Mouse (Mus musculus) CD4-positive, CD25-positive, alpha-beta regulatory T cell, adult 2 months (primary cell): ENCODE results near the gene Pcbp2.

Experiments used
- DNase-seq: peaks from one replicate; pipeline ENCODE4 v3.0.0-alpha.2; 2012; ENCODE audit warnings: low read depth, low spot score

Pcbp2 gene

GRCm38 (mm10) chr15:102463666-102464065 lies 6.7 kb upstream of the Pcbp2 start:
- peak; percentile 72 for DNase-seq

- DNase-seq = no peak
These were observed 1.5 kb upstream of the Pcbp2 start for GRCm38 (mm10) chr15:102468675-102469370.

- peak; percentile 89 for DNase-seq
These were observed 411 bp downstream of the Pcbp2 start for GRCm38 (mm10) chr15:102470605-102471294.

DNA sequence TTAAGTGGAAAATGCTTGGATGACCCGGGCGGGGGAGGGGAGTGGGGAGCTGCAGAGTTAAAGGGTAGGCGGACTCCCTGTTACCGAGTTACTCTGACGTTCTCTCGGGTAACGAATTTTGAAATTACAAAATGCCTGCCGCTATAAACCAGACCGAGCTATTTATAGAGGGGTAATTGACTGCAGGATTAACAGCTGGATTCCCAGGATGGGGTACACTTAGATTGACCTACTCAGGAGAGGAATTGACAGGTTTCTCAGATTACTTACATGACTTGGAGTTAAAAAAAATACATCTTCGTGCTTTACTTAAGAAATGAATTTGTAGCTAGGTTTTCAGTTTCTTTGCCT lies 931 bp downstream of the Pcbp2 start:
- DNase-seq = no peak

GRCm38 (mm10) chr15:102471727-102472126 lies 1.4 kb downstream of the Pcbp2 start:
- DNase-seq = no peak

GRCm38 (mm10) chr15:102473246-102473645 lies 2.9 kb downstream of the Pcbp2 start:
- DNase-seq = no peak

- DNase-seq = no peak
These were observed 4.2 kb downstream of the Pcbp2 start for GRCm38 (mm10) chr15:102474520-102474919.

GRCm38 (mm10) chr15:102483136-102483535 lies 12.8 kb downstream of the Pcbp2 start:
- DNase-seq = no peak

DNA sequence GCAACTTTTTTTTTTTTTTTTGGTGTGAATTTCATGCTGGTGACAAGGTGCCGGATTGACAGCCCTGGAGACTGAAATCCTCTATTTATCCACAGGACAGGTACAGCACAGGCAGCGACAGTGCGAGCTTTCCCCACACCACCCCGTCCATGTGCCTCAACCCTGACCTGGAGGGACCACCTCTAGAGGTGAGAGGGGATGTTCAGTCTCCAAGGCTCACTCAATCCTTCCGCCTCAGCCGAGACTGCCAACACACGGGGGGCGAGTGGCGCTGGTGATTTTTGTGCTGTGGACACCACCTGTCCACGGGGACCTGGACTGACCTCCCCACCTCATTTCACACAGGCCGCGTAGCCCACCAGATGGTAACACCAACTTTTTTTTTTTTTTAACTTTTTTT lies 15.5 kb downstream of the Pcbp2 start:
- no peak for DNase-seq

GRCm38 (mm10) chr15:102487664-102488063 lies 17.3 kb downstream of the Pcbp2 start:
- no peak for DNase-seq

- DNase-seq = no peak
These were observed 28.0 kb downstream of the Pcbp2 start for GRCm38 (mm10) chr15:102498322-102498721.

GRCm38 (mm10) chr15:102499370-102499769 lies 29.0 kb downstream of the Pcbp2 start:
- DNase-seq = no peak

GRCm38 (mm10) chr15:102499851-102500250 lies 29.5 kb downstream of the Pcbp2 start:
- no peak for DNase-seq

DNA sequence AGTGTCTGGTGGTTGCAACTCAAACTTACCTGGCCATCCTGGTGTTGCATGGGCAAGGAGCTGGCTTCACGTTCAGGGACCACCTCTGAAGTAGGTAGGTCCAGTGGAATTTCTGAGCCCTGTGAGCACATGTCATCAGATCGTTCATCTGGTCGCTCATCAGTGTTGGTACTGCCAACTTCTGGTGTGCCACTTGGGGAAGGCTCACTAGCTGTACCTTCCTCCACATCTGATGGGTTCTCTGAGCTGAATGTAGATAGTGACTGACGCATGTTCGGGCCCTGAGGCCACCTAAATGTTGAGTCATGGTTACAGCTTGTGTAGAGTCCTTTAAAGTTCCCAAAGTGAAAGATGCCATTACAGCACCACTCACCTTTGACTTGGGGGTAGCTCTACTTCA lies 30.1 kb downstream of the Pcbp2 start:
- DNase-seq = no peak

DNA sequence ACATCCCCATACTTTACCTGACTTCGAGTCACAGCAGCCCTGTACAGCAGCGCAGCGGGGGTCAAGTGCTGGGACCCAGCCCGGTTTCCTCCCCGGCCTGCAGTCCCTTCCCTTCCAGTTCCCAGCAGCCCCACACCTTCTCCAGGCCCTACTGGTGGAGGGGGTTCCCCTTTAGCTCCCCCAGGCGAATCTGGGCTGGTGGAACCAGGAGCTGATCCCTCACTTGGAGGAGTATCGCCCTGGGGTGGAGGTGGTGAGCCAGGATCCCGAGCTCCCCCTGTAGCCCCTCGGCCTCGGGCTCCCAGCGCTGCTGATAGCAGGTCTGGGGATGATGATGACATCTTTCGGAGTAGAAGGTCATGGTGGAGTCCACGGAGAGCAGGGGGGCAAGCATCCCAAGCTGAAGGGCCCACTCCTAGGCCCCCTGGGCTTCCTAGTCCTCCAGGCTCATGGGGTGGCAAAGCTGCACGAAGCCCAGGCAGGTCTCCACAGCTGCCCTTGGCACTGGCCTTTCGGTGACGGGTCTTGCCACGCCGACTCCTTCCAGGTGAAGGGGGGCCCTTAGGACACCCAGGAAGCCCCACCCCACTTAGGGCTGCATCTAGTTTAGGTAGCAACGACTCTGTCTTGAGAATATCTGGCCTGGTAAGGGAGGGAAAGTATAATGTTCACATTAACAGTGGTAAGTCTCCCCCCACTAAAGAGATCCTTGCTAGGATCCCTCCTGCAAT lies 30.9 kb downstream of the Pcbp2 start:
- no peak for DNase-seq

DNA sequence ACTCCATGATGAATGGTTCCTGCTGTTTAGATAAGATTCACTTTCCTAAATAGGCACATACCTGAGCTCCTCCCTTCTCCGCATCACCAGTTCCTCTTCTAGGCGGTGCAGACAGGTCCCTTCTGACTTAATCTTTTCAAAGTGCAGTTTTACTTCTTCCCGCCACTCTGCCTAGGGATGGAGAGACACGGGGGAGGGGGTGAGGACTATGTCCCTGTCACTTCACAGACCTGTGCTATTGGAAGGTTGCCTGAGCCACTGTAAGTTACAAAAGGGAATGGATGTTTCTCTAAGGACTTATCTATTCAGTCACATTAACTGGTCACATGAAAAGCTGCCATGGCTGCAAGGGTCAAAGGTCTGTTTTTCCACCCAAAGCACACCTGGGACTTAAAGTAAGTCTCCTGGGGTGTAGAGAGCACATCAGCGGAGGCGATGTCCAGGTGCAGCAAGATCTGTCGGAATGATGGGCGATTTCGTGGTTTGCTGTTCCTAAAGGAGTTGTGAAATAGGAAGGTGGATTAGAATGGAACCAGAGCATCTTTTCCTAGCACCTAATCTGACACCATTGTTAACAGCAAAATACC lies 32.0 kb downstream of the Pcbp2 start:
- DNase-seq = no peak

- no peak for DNase-seq
These were observed 33.1 kb downstream of the Pcbp2 start, which contains the start of gene Gm10337 for GRCm38 (mm10) chr15:102503447-102503846. Gm10337 (plus strand) TSS chr15:102503722.

DNA sequence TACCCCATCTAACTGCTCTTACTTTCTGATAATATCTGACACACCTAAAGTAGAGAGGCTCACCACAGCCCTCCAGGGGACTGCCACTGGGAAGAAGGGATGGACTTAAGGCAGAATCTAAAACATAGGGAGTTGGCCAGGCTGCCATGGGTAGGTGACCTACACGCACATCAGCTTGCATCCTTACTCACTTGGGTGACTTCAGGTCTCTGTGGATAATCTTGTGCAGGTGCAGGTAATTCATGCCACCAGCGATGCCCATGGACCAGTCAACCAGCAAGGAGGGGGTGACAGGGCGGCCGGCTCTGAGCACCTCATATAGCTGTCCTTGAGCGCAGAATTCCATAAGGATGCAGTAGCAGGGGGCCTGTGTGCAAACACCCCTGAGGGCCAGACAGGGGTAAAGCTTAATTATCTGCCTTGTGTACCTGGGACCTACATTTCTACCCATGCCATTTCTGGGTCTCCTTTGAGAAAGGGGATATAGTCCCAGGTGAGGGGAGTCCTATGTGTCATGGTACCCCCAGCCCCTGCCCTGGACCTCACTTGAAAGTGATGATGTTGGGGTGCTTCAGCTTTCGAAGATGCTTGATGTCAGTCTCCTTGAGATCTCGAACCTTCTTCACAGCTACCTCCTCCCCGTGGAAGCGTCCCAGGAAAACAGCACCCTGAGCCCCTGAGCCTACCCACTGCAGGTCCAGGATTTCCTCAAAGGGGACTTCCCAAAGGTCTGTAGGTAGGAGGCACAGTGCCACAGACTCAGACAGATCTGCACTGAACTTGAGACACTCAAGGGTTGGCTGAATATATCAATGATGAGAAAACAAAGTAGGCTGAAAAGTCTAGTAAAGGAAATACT lies 33.8 kb downstream of the Pcbp2 start:
- no peak for DNase-seq

GRCm38 (mm10) chr15:102505073-102505769 lies 34.9 kb downstream of the Pcbp2 start:
- no peak for DNase-seq

- no peak for DNase-seq
These were observed 35.6 kb downstream of the Pcbp2 start for GRCm38 (mm10) chr15:102505770-102506463.
